Mouse (Mus musculus): Measurements from ENCODE around the gene Tmprss9. TPM values are rescaled to one million over a fixed set of nuclear protein-coding genes. Genes with fewer than 3 reads are reported as not detected.
"Not testable (repeated sequence)": the region's sequence is repeated elsewhere in the genome, so short reads cannot be mapped to it uniquely, and the experiment has no call there.

The Tmprss9 gene
- 0.04 and 0.05 TPM in 2 replicates for polyA plus RNA-seq (2016; fragmentation: Nextera tagmentation; extraction: Ambion mirVana)

GRCm38 (mm10) chr10:80871581-80871980 is at the start of gene Tmprss9:
Gene Tmprss9, plus strand, starts transcription at chr10:80871848.
- no peak for ATAC-seq
- Histone ChIP-seq H3K36me3 (peaks cover 23% of the 10 kb centered on the region), H3K27ac (no peak within 1 kb of the TSS), H3K9ac (no peak within 1 kb of the TSS), H3K9me3 (replicated peaks) (no peaks in the 10 kb centered on the region), H3K4me2 (no peak within 1 kb of the TSS), H3K4me3 (no peak within 1 kb of the TSS), H3K4me1 (peaks cover 21% of the 10 kb centered on the region), H3K27me3 (replicated peaks) (peaks cover 32% of the 10 kb centered on the region)
- WGBS (ENCODE audit: insufficient replicate concordance), result 25% methylated on average over 9 of the region's 9 CpGs

DNA sequence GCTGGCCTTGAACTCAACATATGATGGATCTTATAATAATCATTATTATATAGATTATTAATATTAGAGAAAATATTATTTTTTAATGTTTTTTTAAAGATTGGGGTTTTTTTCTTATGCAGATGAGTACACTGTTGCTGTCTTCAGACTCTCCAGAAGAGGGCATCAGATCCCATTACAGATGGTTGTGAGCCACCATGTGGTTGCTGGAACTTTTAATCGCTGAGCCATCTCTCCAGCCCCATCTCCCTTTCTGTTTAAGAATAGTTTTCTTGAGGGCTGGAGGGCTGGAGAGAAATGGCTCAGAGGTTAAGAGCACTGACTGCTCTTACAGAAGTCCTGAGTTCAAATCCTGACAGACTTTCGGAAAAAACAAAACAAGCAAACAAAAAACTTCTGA is 49.7 kb upstream of the Tmprss9 start:
- Histone ChIP-seq H3K27ac (peak overlapping the region; percentile 82), H3K9ac (peak overlapping the region; percentile 27; the same call in 1 of the 2 replicates), H3K4me1 (peaks cover 77% of the 10 kb centered on the region), H3K4me2 (peak overlapping the region; percentile 18; the same call in 1 of the 2 replicates), H3K27me3 (replicated peaks) (no peaks in the 10 kb centered on the region), H3K4me3 (no peak overlapping the region), H3K36me3 (no peaks in the 10 kb centered on the region), H3K9me3 (replicated peaks) (no peaks in the 10 kb centered on the region)
- WGBS (ENCODE audit: insufficient replicate concordance), result 39% methylated on average over 2 of the region's 2 CpGs
- no peak for ATAC-seq

- H3K4me3 ChIP-seq, result no peak overlapping the region
- ATAC-seq, result no peak
- peak overlapping the region; percentile 82 for H3K27ac ChIP-seq
- H3K4me1 ChIP-seq, result peaks cover 77% of the 10 kb centered on the region
- peak overlapping the region; percentile 18; the same call in 1 of the 2 replicates for H3K4me2 ChIP-seq
- no peaks in the 10 kb centered on the region for H3K27me3 ChIP-seq (replicated peaks)
- H3K36me3 ChIP-seq, result peaks cover 2% of the 10 kb centered on the region
- peak overlapping the region; percentile 27; the same call in 1 of the 2 replicates for H3K9ac ChIP-seq
- H3K9me3 ChIP-seq (replicated peaks), result no peaks in the 10 kb centered on the region
- WGBS (ENCODE audit: insufficient replicate concordance), result 74% methylated on average over 5 of the region's 5 CpGs
Observed at GRCm38 (mm10) chr10:80822528-80822927, 49.1 kb upstream of the Tmprss9 start.

GRCm38 (mm10) chr10:80823316-80823715 is 48.3 kb upstream of the Tmprss9 start:
- H3K9me3 ChIP-seq (replicated peaks), result no peaks in the 10 kb centered on the region
- peaks cover 10% of the 10 kb centered on the region for H3K36me3 ChIP-seq
- H3K4me2 ChIP-seq, result no peak overlapping the region
- no peak overlapping the region for H3K4me3 ChIP-seq
- 68% methylated on average over 1 of the region's 1 CpGs for WGBS (ENCODE audit: insufficient replicate concordance)
- H3K9ac ChIP-seq, result no peak overlapping the region
- H3K27ac ChIP-seq, result peak overlapping the region; percentile 96
- ATAC-seq, result no peak
- peaks cover 78% of the 10 kb centered on the region for H3K4me1 ChIP-seq
- no peaks in the 10 kb centered on the region for H3K27me3 ChIP-seq (replicated peaks)

DNA sequence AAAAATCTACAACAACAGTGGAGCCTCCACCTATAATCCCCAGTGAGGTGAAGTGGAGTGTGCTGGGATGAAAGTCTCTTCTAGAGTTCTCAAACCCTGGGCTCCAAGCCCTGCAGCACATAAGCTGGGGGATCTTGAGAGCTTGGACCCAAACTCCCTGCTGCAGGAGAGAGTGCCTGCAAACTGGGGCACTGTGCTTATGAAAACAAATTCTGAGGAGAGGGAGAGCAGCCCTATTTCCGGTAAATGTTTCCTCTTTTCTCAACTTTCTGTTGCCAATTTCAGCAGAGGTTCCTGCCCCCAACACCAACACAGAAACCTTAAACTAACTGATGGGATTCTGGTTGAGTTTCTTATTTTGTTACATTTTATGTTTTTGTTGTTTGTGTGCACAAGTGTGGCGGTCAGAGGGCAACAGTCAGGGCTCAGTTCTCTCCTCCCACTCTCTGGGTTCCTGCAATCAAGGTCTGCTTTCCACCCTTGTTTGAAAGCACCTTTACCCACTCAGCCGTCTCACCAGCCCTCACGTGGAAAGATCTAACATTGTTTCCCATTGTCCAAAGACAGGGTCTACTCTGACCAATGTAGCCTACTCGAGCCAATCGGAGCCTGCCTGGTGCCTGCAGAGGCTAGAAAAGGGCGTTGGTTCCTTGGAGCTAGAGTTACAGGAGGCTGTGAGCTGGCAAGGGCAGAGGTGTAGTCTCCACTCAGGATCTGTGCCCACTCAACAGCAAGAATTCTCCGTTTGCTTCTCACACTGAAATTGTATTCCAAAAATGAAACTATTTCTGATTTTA is 47.6 kb upstream of the Tmprss9 start:
- Histone ChIP-seq H3K4me1 (peaks cover 75% of the 10 kb centered on the region), H3K9me3 (replicated peaks) (no peaks in the 10 kb centered on the region), H3K36me3 (peaks cover 16% of the 10 kb centered on the region), H3K27ac (peak overlapping the region; percentile 96), H3K4me3 (no peak overlapping the region), H3K4me2 (peak overlapping the region; percentile 35), H3K27me3 (replicated peaks) (no peaks in the 10 kb centered on the region), H3K9ac (peak overlapping the region; percentile 33; the same call in 1 of the 2 replicates)
- ATAC-seq, result no peak
- WGBS (ENCODE audit: insufficient replicate concordance), result 44% methylated on average over 8 of the region's 8 CpGs

- no peak for ATAC-seq
- H3K9ac ChIP-seq, result peak overlapping the region; percentile 52; the same call in 1 of the 2 replicates
- H3K36me3 ChIP-seq, result peaks cover 24% of the 10 kb centered on the region
- no peak overlapping the region for H3K4me3 ChIP-seq
- H3K27me3 ChIP-seq (replicated peaks), result no peaks in the 10 kb centered on the region
- no peaks in the 10 kb centered on the region for H3K9me3 ChIP-seq (replicated peaks)
- peak overlapping the region; percentile 96 for H3K27ac ChIP-seq
- 41% methylated on average over 2 of the region's 2 CpGs for WGBS (ENCODE audit: insufficient replicate concordance)
- H3K4me2 ChIP-seq, result peak overlapping the region; percentile 69; the same call in 1 of the 2 replicates
- peaks cover 75% of the 10 kb centered on the region for H3K4me1 ChIP-seq
Observed at GRCm38 (mm10) chr10:80824827-80825226, 46.8 kb upstream of the Tmprss9 start.

DNA sequence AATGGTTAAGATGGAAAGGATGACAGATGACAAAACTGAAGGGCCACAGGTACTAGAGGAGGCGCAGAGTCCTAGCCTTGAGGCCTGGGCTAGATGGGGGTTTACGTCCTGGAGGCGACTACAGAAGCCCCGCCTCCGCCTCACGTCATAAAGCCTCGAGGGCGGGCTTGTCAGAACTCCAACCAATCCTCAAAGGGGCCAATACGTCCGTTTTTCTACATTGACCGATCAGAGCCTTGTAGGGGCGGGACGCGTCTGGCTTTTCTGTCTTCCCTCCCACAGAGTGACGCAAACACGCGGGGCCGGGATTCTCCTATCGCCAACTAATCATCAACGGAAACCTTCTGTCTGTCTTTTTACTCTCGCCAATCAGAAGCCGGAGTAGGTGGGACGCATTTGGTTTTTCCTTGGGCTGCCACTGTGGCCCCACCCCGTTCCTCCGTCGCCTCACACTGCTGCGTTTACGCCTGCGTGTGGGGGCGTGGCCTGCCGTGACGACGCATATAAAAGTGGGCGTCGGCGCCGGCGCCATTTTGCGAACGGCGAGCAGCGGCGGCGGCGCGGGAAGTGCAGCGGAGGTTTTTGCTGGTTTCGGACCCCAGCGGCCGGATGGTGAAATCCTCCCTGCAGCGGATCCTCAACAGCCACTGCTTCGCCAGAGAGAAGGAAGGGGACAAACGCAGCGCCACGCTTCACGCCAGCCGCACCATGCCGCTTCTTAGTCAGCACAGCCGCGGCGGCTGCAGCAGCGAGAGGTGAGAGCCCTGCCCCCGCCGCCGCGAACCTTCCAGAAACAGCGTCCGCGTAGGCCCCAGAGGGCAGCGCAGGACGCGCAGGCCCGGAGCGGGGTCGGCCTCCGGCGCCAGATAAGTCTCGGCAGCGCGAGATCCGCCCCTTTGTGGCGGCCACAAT is 45.2 kb upstream of the Tmprss9 start, which contains the start of gene Oaz1:
Gene Oaz1, plus strand, starts transcription at position 506 of the 912 bp plus-strand sequence.
- no peaks in the 10 kb centered on the region for H3K9me3 ChIP-seq (replicated peaks)
- peak within 1 kb of the TSS; percentile 84 for H3K4me3 ChIP-seq
- peaks cover 82% of the 10 kb centered on the region for H3K4me1 ChIP-seq
- H3K9ac ChIP-seq, result peak within 1 kb of the TSS; percentile 95
- under 1% methylated on average over 77 of the region's 82 CpGs for WGBS (ENCODE audit: insufficient replicate concordance)
- H3K36me3 ChIP-seq, result peaks cover 34% of the 10 kb centered on the region
- peak within 1 kb of the TSS; percentile 94 for H3K4me2 ChIP-seq
- no peaks in the 10 kb centered on the region for H3K27me3 ChIP-seq (replicated peaks)
- peak; percentile 94 for ATAC-seq
- peak within 1 kb of the TSS; percentile 96 for H3K27ac ChIP-seq

GRCm38 (mm10) chr10:80827063-80827869 is 44.4 kb upstream of the Tmprss9 start:
- H3K27me3 ChIP-seq (replicated peaks), result peaks cover 6% of the 10 kb centered on the region; the same call in 1 of the 2 replicates
- H3K4me1 ChIP-seq, result peaks cover 77% of the 10 kb centered on the region
- peak overlapping the region; percentile 95 for H3K9ac ChIP-seq
- H3K9me3 ChIP-seq (replicated peaks), result no peaks in the 10 kb centered on the region
- H3K36me3 ChIP-seq, result peaks cover 34% of the 10 kb centered on the region
- no peak for ATAC-seq
- 7% methylated on average over 29 of the region's 29 CpGs for WGBS (ENCODE audit: insufficient replicate concordance)
- peak overlapping the region; percentile 84 for H3K4me3 ChIP-seq
- peak overlapping the region; percentile 94 for H3K4me2 ChIP-seq
- H3K27ac ChIP-seq, result peak overlapping the region; percentile 96

- H3K9me3 ChIP-seq (replicated peaks), result no peaks in the 10 kb centered on the region
- peaks cover 70% of the 10 kb centered on the region for H3K4me1 ChIP-seq
- H3K4me2 ChIP-seq, result peak overlapping the region; percentile 94
- peak overlapping the region; percentile 95 for H3K9ac ChIP-seq
- peak overlapping the region; percentile 84 for H3K4me3 ChIP-seq
- peak overlapping the region; percentile 96 for H3K27ac ChIP-seq
- WGBS (ENCODE audit: insufficient replicate concordance), result 83% methylated on average over 10 of the region's 10 CpGs
- H3K27me3 ChIP-seq (replicated peaks), result peaks cover 13% of the 10 kb centered on the region
- peaks cover 34% of the 10 kb centered on the region for H3K36me3 ChIP-seq
- ATAC-seq, result no peak
Observed at GRCm38 (mm10) chr10:80827870-80828420, 43.7 kb upstream of the Tmprss9 start.

DNA sequence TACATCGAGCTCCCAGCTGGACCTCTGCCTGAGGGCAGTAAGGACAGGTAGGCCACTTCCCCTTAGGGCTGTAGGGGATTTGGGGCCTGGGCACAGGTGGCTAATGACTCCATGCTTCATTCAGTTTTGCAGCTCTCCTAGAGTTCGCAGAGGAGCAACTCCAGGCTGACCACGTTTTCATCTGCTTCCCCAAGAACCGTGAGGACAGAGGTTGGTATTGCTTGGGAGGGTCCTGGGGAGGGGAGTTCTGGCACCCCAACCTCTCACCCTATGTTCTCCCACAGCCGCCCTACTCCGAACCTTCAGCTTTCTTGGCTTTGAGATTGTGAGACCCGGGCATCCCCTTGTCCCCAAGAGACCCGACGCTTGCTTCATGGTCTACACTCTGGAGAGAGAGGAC is 43.1 kb upstream of the Tmprss9 start:
- peaks cover 34% of the 10 kb centered on the region for H3K36me3 ChIP-seq
- WGBS (ENCODE audit: insufficient replicate concordance), result 85% methylated on average over 9 of the region's 9 CpGs
- H3K27ac ChIP-seq; ATAC-seq; H3K9me3 ChIP-seq (replicated peaks): not testable (repeated sequence)
- 0 out of 2 replicates have a peak overlapping the region, but pooled peaks have one; percentile 95 for H3K9ac ChIP-seq
- peaks cover 19% of the 10 kb centered on the region for H3K27me3 ChIP-seq (replicated peaks)
- H3K4me2 ChIP-seq, result peak overlapping the region; percentile 94
- peaks cover 63% of the 10 kb centered on the region for H3K4me1 ChIP-seq
- peak overlapping the region; percentile 84; the same call in 1 of the 2 replicates for H3K4me3 ChIP-seq
